Mouse (Mus musculus): ENCODE measurements around the gene Tjp2. TPM values are rescaled to one million over a fixed set of nuclear protein-coding genes. Genes with fewer than 3 reads are reported as not detected.

Gene Tjp2
- polyA plus RNA-seq, 1 experiment from 2014 or later, result 18.3 TPM

- WGBS, result 77% methylated on average over 12 of the region's 12 CpGs
- no peak overlapping the region for H3K27ac ChIP-seq (replicated peaks)
- no peak overlapping the region for H3K4me3 ChIP-seq (ENCODE audit: low read depth, low read length)
- H3K9ac ChIP-seq (ENCODE audit: low read length), result no peak overlapping the region
- no peak overlapping the region for H3K4me2 ChIP-seq (replicated peaks; ENCODE audit: low read depth)
- DNase-seq (ENCODE audit: low spot score), result no peak
- H3K4me1 ChIP-seq (replicated peaks; ENCODE audit: control insufficient read depth, insufficient read depth), result no peaks in the 10 kb centered on the region
- TF ChIP-seq CTCF (IDR thresholded peaks at IDR 0.05; ENCODE audit: low read depth) (no peak), EP300 (optimal IDR thresholded peaks at IDR 0.05) (no peak)
- no peak for ATAC-seq (ENCODE audit: low FRiP score, low TSS enrichment)
- H3K9me3 ChIP-seq (ENCODE audit: control insufficient read depth, low read length), result no peaks in the 10 kb centered on the region
- no peaks in the 10 kb centered on the region for H3K27me3 ChIP-seq (ENCODE audit: control insufficient read depth, insufficient read depth, low read length)
- no peaks in the 10 kb centered on the region for H3K36me3 ChIP-seq (ENCODE audit: control insufficient read depth, insufficient read depth, low read length)
These were observed 12.1 kb downstream of the Tjp2 start for GRCm38 (mm10) chr19:24212552-24213249.

GRCm38 (mm10) chr19:24211168-24211567 lies 13.7 kb downstream of the Tjp2 start:
- no peak overlapping the region for H3K9ac ChIP-seq (ENCODE audit: low read length)
- no peaks in the 10 kb centered on the region for H3K36me3 ChIP-seq (ENCODE audit: control insufficient read depth, insufficient read depth, low read length)
- H3K27ac ChIP-seq (replicated peaks), result no peak overlapping the region
- no peaks in the 10 kb centered on the region for H3K27me3 ChIP-seq (ENCODE audit: control insufficient read depth, insufficient read depth, low read length)
- no peak for DNase-seq (ENCODE audit: low spot score)
- ATAC-seq (ENCODE audit: low FRiP score, low TSS enrichment), result no peak
- 62% methylated on average over 10 of the region's 10 CpGs for WGBS
- H3K4me2 ChIP-seq (replicated peaks; ENCODE audit: low read depth), result no peak overlapping the region
- no peaks in the 10 kb centered on the region for H3K9me3 ChIP-seq (ENCODE audit: control insufficient read depth, low read length)
- H3K4me1 ChIP-seq (replicated peaks; ENCODE audit: control insufficient read depth, insufficient read depth), result no peaks in the 10 kb centered on the region
- H3K4me3 ChIP-seq (ENCODE audit: low read depth, low read length), result no peak overlapping the region
- TF ChIP-seq EP300 (optimal IDR thresholded peaks at IDR 0.05), result no peak
- no peak for TF ChIP-seq CTCF (IDR thresholded peaks at IDR 0.05; ENCODE audit: low read depth)

DNA sequence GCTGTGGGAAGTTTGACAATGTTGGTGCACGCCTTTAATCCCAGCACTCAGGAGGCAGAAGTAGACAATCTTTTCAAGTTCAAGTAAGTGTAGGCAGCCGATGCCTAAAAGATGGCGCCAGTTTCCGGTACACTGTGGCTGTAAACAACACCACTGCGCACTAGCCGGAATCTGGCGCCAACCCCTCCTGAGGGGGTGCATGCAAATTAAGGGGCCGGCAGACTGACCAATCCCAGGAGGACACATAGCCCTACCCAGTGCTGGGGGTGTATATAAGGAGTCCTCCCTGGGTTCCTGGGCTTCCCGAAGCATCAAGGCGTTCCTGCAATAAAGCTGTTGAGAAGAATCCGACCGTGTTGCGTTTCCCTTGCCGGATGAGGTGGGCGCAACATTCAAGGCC lies 15.3 kb downstream of the Tjp2 start:
- DNase-seq (ENCODE audit: low spot score) (no peak), ATAC-seq (ENCODE audit: low FRiP score, low TSS enrichment) (no peak)
- Histone ChIP-seq H3K36me3 (ENCODE audit: control insufficient read depth, insufficient read depth, low read length) (no peaks in the 10 kb centered on the region), H3K9me3 (ENCODE audit: control insufficient read depth, low read length) (no peaks in the 10 kb centered on the region), H3K27ac (replicated peaks) (no peak overlapping the region), H3K4me3 (ENCODE audit: low read depth, low read length) (no peak overlapping the region), H3K9ac (ENCODE audit: low read length) (no peak overlapping the region), H3K4me2 (replicated peaks; ENCODE audit: low read depth) (no peak overlapping the region), H3K27me3 (ENCODE audit: control insufficient read depth, insufficient read depth, low read length) (no peaks in the 10 kb centered on the region), H3K4me1 (replicated peaks; ENCODE audit: control insufficient read depth, insufficient read depth) (no peaks in the 10 kb centered on the region)
- WGBS, result 96% methylated on average over 15 of the region's 15 CpGs
- TF ChIP-seq CTCF (IDR thresholded peaks at IDR 0.05; ENCODE audit: low read depth) (no peak), EP300 (optimal IDR thresholded peaks at IDR 0.05) (no peak)

DNA sequence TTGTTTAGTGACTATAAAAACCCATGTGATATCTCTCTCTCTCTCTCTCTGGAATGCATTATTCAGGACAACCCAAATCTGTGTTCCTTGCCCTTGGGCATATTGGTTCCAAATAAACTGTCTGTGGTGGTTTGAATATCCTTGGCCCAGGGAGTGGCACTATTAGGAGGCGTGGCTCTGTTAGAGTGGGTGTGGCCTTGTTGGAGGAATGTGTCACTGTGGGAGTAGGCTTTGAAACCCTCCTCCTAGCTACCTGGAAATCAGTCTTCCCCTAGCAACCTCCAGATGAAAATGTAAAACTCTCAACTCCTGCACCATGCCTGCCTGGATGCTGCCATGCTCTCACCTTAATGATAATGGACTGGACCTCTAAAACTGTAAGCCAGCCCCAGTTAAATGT lies 16.9 kb downstream of the Tjp2 start:
- no peaks in the 10 kb centered on the region for H3K9me3 ChIP-seq (ENCODE audit: control insufficient read depth, low read length)
- H3K4me3 ChIP-seq (ENCODE audit: low read depth, low read length), result no peak overlapping the region
- ATAC-seq (ENCODE audit: low FRiP score, low TSS enrichment), result no peak
- DNase-seq (ENCODE audit: low spot score), result no peak
- no peaks in the 10 kb centered on the region for H3K4me1 ChIP-seq (replicated peaks; ENCODE audit: control insufficient read depth, insufficient read depth)
- no peak overlapping the region for H3K4me2 ChIP-seq (replicated peaks; ENCODE audit: low read depth)
- TF ChIP-seq CTCF (IDR thresholded peaks at IDR 0.05; ENCODE audit: low read depth) (no peak), EP300 (optimal IDR thresholded peaks at IDR 0.05) (no peak)
- WGBS, result 79% methylated on average over 1 of the region's 1 CpGs
- no peaks in the 10 kb centered on the region for H3K36me3 ChIP-seq (ENCODE audit: control insufficient read depth, insufficient read depth, low read length)
- H3K27me3 ChIP-seq (ENCODE audit: control insufficient read depth, insufficient read depth, low read length), result no peaks in the 10 kb centered on the region
- H3K9ac ChIP-seq (ENCODE audit: low read length), result no peak overlapping the region
- H3K27ac ChIP-seq (replicated peaks), result no peak overlapping the region

DNA sequence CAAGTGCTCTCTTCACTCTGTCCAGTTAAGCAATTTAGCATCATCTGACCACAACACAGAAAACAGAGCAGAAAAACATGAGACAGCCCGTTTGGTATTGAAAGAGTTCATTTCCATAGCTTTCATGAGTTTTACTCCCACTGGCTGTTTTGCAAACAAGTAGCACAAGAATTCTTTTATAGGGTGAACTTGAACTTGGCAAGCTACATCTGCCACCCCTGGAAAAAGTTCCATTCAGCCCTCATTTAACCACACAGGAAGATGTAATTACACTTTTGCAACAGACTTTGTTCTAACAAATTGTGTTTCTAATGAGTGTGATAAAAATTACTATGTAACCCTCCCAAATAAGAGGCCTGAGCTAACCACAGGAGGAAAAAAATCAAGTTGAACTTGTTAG lies 19.8 kb downstream of the Tjp2 start:
- no peak for ATAC-seq (ENCODE audit: low FRiP score, low TSS enrichment)
- no peak for TF ChIP-seq CTCF (IDR thresholded peaks at IDR 0.05; ENCODE audit: low read depth)
- TF ChIP-seq EP300 (optimal IDR thresholded peaks at IDR 0.05), result no peak
- Histone ChIP-seq H3K27me3 (ENCODE audit: control insufficient read depth, insufficient read depth, low read length) (no peaks in the 10 kb centered on the region), H3K9me3 (ENCODE audit: control insufficient read depth, low read length) (no peaks in the 10 kb centered on the region), H3K9ac (ENCODE audit: low read length) (no peak overlapping the region), H3K27ac (replicated peaks) (no peak overlapping the region), H3K36me3 (ENCODE audit: control insufficient read depth, insufficient read depth, low read length) (no peaks in the 10 kb centered on the region), H3K4me2 (replicated peaks; ENCODE audit: low read depth) (no peak overlapping the region), H3K4me3 (ENCODE audit: low read depth, low read length) (no peak overlapping the region), H3K4me1 (replicated peaks; ENCODE audit: control insufficient read depth, insufficient read depth) (no peaks in the 10 kb centered on the region)
- WGBS, result 61% methylated on average over 1 of the region's 1 CpGs
- DNase-seq (ENCODE audit: low spot score), result no peak

GRCm38 (mm10) chr19:24201848-24202247 lies 23.0 kb downstream of the Tjp2 start:
- no peak overlapping the region for H3K9ac ChIP-seq (ENCODE audit: low read length)
- DNase-seq (ENCODE audit: low spot score) (no peak), ATAC-seq (ENCODE audit: low FRiP score, low TSS enrichment) (no peak)
- H3K4me3 ChIP-seq (ENCODE audit: low read depth, low read length), result no peak overlapping the region
- H3K9me3 ChIP-seq (ENCODE audit: control insufficient read depth, low read length), result no peaks in the 10 kb centered on the region
- H3K27ac ChIP-seq (replicated peaks), result no peak overlapping the region
- H3K36me3 ChIP-seq (ENCODE audit: control insufficient read depth, insufficient read depth, low read length), result no peaks in the 10 kb centered on the region
- 85% methylated on average over 5 of the region's 5 CpGs for WGBS
- no peak for TF ChIP-seq CTCF (IDR thresholded peaks at IDR 0.05; ENCODE audit: low read depth)
- H3K4me1 ChIP-seq (replicated peaks; ENCODE audit: control insufficient read depth, insufficient read depth), result no peaks in the 10 kb centered on the region
- H3K4me2 ChIP-seq (replicated peaks; ENCODE audit: low read depth), result no peak overlapping the region
- no peaks in the 10 kb centered on the region for H3K27me3 ChIP-seq (ENCODE audit: control insufficient read depth, insufficient read depth, low read length)

All from stomach, postnatal 0 days (tissue).